Mouse (Mus musculus): ENCODE data around the gene Akna. TPM values are rescaled to one million over a fixed set of nuclear protein-coding genes. Genes with fewer than 3 reads are reported as not detected.

The Akna gene
- polyA plus RNA-seq, 2 experiments = 2.2 to 2.4 TPM

GRCm38 (mm10) chr4:63401620-63402019, 1.5 kb downstream of the Akna start:
- H3K27me3 ChIP-seq (ENCODE audit: control insufficient read depth, insufficient read depth, low read length) = no peaks in the 10 kb centered on the region
- ATAC-seq (ENCODE audit: insufficient read depth) (no peak), DNase-seq (ENCODE audit: low read depth in 3 of 3, low spot score in 3 of 3) (no peak)
- TF ChIP-seq CTCF (IDR thresholded peaks at IDR 0.05; ENCODE audit: low read depth) (no peak), EP300 (IDR thresholded peaks at IDR 0.05; ENCODE audit: low read depth) (no peak)
- H3K27ac ChIP-seq = no peak overlapping the region; the same call in 1 of the 2 replicates
- H3K4me2 ChIP-seq (ENCODE audit: low read depth) = no peak overlapping the region; the same call in 1 of the 2 replicates
- no peaks in the 10 kb centered on the region for H3K9me3 ChIP-seq (ENCODE audit: control insufficient read depth, low read length)
- no peak overlapping the region for H3K9ac ChIP-seq (replicated peaks)
- H3K36me3 ChIP-seq (replicated peaks; ENCODE audit: control insufficient read depth, insufficient read depth, low read depth) = no peaks in the 10 kb centered on the region
- H3K4me3 ChIP-seq (ENCODE audit: insufficient read depth in 1 of 2, low read depth in 2 of 2, low read length in 2 of 2) = no peak overlapping the region
- WGBS (ENCODE audit: insufficient replicate concordance) = 25% methylated on average over 6 of the region's 6 CpGs
- peaks cover 22 to 54% of the 10 kb centered on the region in 2 experiments; a peak in 3 of 4 replicates for H3K4me1 ChIP-seq (replicated peaks; ENCODE audit: control insufficient read depth in 2 of 2, insufficient read depth in 2 of 2, low read length in 1 of 2)

- DNase-seq (ENCODE audit: low read depth in 3 of 3, low spot score in 3 of 3) (no peak), ATAC-seq (ENCODE audit: insufficient read depth) (no peak)
- Histone ChIP-seq H3K9ac (replicated peaks) (no peak overlapping the region), H3K4me1 (replicated peaks; ENCODE audit: control insufficient read depth in 2 of 2, insufficient read depth in 2 of 2, low read length in 1 of 2) (peaks cover 22 to 49% of the 10 kb centered on the region in 2 experiments; a peak in 3 of 4 replicates), H3K27me3 (ENCODE audit: control insufficient read depth, insufficient read depth, low read length) (no peaks in the 10 kb centered on the region), H3K9me3 (ENCODE audit: control insufficient read depth, low read length) (no peaks in the 10 kb centered on the region), H3K36me3 (replicated peaks; ENCODE audit: control insufficient read depth, insufficient read depth, low read depth) (no peaks in the 10 kb centered on the region), H3K4me3 (ENCODE audit: insufficient read depth in 1 of 2, low read depth in 2 of 2, low read length in 2 of 2) (peak overlapping the region in 1 of 2 experiments; percentile 9; a peak in 1 of 4 replicates), H3K27ac (no peak overlapping the region), H3K4me2 (ENCODE audit: low read depth) (0 out of 2 replicates have a peak overlapping the region, but pooled peaks have one; percentile 8)
- TF ChIP-seq EP300 (IDR thresholded peaks at IDR 0.05; ENCODE audit: low read depth) (no peak), CTCF (IDR thresholded peaks at IDR 0.05; ENCODE audit: low read depth) (no peak)
- 42% methylated on average over 18 of the region's 18 CpGs for WGBS (ENCODE audit: insufficient replicate concordance)
Measured at GRCm38 (mm10) chr4:63400541-63401306, 2.4 kb downstream of the Akna start.

- ATAC-seq (ENCODE audit: insufficient read depth) = no peak
- Histone ChIP-seq H3K9ac (replicated peaks) (no peak overlapping the region), H3K4me3 (ENCODE audit: insufficient read depth in 1 of 2, low read depth in 2 of 2, low read length in 2 of 2) (no peak overlapping the region), H3K4me1 (replicated peaks; ENCODE audit: control insufficient read depth in 2 of 2, insufficient read depth in 2 of 2, low read length in 1 of 2) (peaks cover 19 to 42% of the 10 kb centered on the region in 2 experiments; a peak in 3 of 4 replicates), H3K27ac (no peak overlapping the region), H3K36me3 (replicated peaks; ENCODE audit: control insufficient read depth, insufficient read depth, low read depth) (no peaks in the 10 kb centered on the region), H3K9me3 (ENCODE audit: control insufficient read depth, low read length) (no peaks in the 10 kb centered on the region), H3K4me2 (ENCODE audit: low read depth) (0 out of 2 replicates have a peak overlapping the region, but pooled peaks have one; percentile 8), H3K27me3 (ENCODE audit: control insufficient read depth, insufficient read depth, low read length) (no peaks in the 10 kb centered on the region)
- no peak for TF ChIP-seq EP300 (IDR thresholded peaks at IDR 0.05; ENCODE audit: low read depth)
- TF ChIP-seq CTCF (IDR thresholded peaks at IDR 0.05; ENCODE audit: low read depth) = no peak
- DNase-seq (ENCODE audit: low read depth in 3 of 3, low spot score in 3 of 3) = no peak
- WGBS (ENCODE audit: insufficient replicate concordance) = 42% methylated on average over 8 of the region's 8 CpGs
Measured at GRCm38 (mm10) chr4:63399691-63400270, 3.4 kb downstream of the Akna start.

- 33% methylated on average over 11 of the region's 11 CpGs for WGBS (ENCODE audit: insufficient replicate concordance)
- DNase-seq (ENCODE audit: low read depth in 3 of 3, low spot score in 3 of 3) (no peak), ATAC-seq (ENCODE audit: insufficient read depth) (0 out of 2 replicates have a peak, but pooled peaks have one; percentile 19)
- Histone ChIP-seq H3K36me3 (replicated peaks; ENCODE audit: control insufficient read depth, insufficient read depth, low read depth) (no peaks in the 10 kb centered on the region), H3K4me2 (ENCODE audit: low read depth) (peak overlapping the region; percentile 3; the same call in 1 of the 2 replicates), H3K4me3 (ENCODE audit: insufficient read depth in 1 of 2, low read depth in 2 of 2, low read length in 2 of 2) (no peak overlapping the region), H3K4me1 (replicated peaks; ENCODE audit: control insufficient read depth in 2 of 2, insufficient read depth in 2 of 2, low read length in 1 of 2) (peaks cover 19 to 39% of the 10 kb centered on the region in 2 experiments; a peak in 3 of 4 replicates), H3K9me3 (ENCODE audit: control insufficient read depth, low read length) (no peaks in the 10 kb centered on the region), H3K27ac (no peak overlapping the region), H3K27me3 (ENCODE audit: control insufficient read depth, insufficient read depth, low read length) (no peaks in the 10 kb centered on the region), H3K9ac (replicated peaks) (no peak overlapping the region)
- TF ChIP-seq EP300 (IDR thresholded peaks at IDR 0.05; ENCODE audit: low read depth) (no peak), CTCF (IDR thresholded peaks at IDR 0.05; ENCODE audit: low read depth) (no peak)
Measured at GRCm38 (mm10) chr4:63398854-63399609, 4.1 kb downstream of the Akna start.
